Mouse (Mus musculus) layer of hippocampus, postnatal 10 days (tissue): Measurements from ENCODE around the gene Fgf9. TPM values are rescaled to one million over a fixed set of nuclear protein-coding genes. Genes with fewer than 3 reads are reported as not detected.

ENCODE experiments used
- total RNA-seq, 2 experiments: library from RNA; stranded (reverse); gene quantifications; 2 replicates each; pipeline ENCODE4 v1.2.3; 2021

The Fgf9 gene
- total RNA-seq, 2 experiments from 2014 or later: 15.8 to 16.9 TPM

Other genes with a start within 250 kb of the Fgf9 start
- 1 to 10 TPM; 2.1 to 3.2 TPM for gene Ska3, start 244.4 kb upstream of the Fgf9 start, total RNA-seq
- gene Mrpl57, start 244.3 kb upstream of the Fgf9 start, total RNA-seq: 10 to 100 TPM; 83.5 to 88.0 TPM
- 10 to 100 TPM; 29.2 to 31.3 TPM for gene Zdhhc20, start 180.3 kb upstream of the Fgf9 start, total RNA-seq
- 10 to 100 TPM; 33.5 to 34.4 TPM for gene Micu2, start 71.3 kb upstream of the Fgf9 start, total RNA-seq